In genomic region chr13:67060786-67061358, GRCm38 (mm10) we compare ENCODE assay signal across 8 mouse cellular contexts. TPM values are rescaled to one million over a fixed set of nuclear protein-coding genes. Genes with fewer than 3 reads are reported as not detected.
A peak's percentile ranks its signal among the peaks of the same experiment; 100 is the strongest.
DNase-seq lines count a peak whose midpoint lies in the region; ATAC-seq and TF ChIP-seq lines count a peak whose summit lies in the region.

TSS of gene Zfp712 (minus strand) at chr13:67061170.

- H3K27ac ChIP-seq in forebrain, embryonic 15.5 days (replicated peaks) = peak within 1 kb of the TSS; percentile 80

- H3K4me2 ChIP-seq in forebrain, embryonic 15.5 days (replicated peaks) = peak within 1 kb of the TSS; percentile 68

- no peak for TF ChIP-seq CTCF in lung, adult 2 months (IDR thresholded peaks at IDR 0.05; ENCODE audit: insufficient read depth, low read length)

- intact Hi-C loops in heart, postnatal 25 days (cut with DNase I) = loop anchor here (1.0 to 10.0 kb wide), 5 partner anchors 47 to 491 kb away; partner anchors contain the start of genes Gm28044, Gm28557, Zfp748 and Zfp953

- under 1% methylated on average over 27 of the region's 27 CpGs for WGBS in forebrain, embryonic 15.5 days
- under 1% methylated on average over 27 of the region's 27 CpGs for WGBS in lung, adult 2 months

- H3K4me1 ChIP-seq in forebrain, embryonic 15.5 days = peaks cover 7% of the 10 kb centered on the region
- peaks cover 5% of the 10 kb centered on the region for H3K4me1 ChIP-seq in lung, adult 2 months (ENCODE audit: control insufficient read depth, insufficient read depth, low read length)

- peak within 1 kb of the TSS; percentile 69 for H3K9ac ChIP-seq in forebrain, embryonic 15.5 days (replicated peaks)

- peaks cover 5% of the 10 kb centered on the region; the same call in 1 of the 2 replicates for H3K9me3 ChIP-seq in forebrain, embryonic 15.5 days

- 0 out of 2 replicates have a peak, but pooled peaks cover 3% of the 10 kb centered on the region for H3K36me3 ChIP-seq in forebrain, embryonic 15.5 days

- peak within 1 kb of the TSS; percentile 73 for H3K4me3 ChIP-seq in forebrain, embryonic 15.5 days
- peak within 1 kb of the TSS; percentile 99 for H3K4me3 ChIP-seq in lung, adult 2 months (replicated peaks; ENCODE audit: extremely low read depth, low read depth, low read length)

- DNase-seq in ES-CJ7 (ENCODE audit: low read depth, low spot score) = peak; percentile 95
- DNase-seq in cerebellum, adult 11 months = peak; percentile 89
- peak; percentile 82 for DNase-seq in heart, postnatal 25 days (ENCODE audit: low spot score)
- DNase-seq in layer of hippocampus, adult 18-20 months (ENCODE audit: low spot score in 2 of 2) = peak; percentile 88 to 97
- DNase-seq in lung, adult 2 months = peak; percentile 94
- peak; percentile 77 to 85 for DNase-seq in thymus, adult 18-20 months

- peak; percentile 97 for ATAC-seq in forebrain, embryonic 15.5 days (replicated peaks)
- ATAC-seq in neutrophil, adult 5-6 weeks (ENCODE audit: extremely low read depth, insufficient number of reproducible peaks, low FRiP score, poor library complexity, severe bottlenecking) = peak; percentile 92

- peak; percentile 63; the same call in 1 of the 2 replicates for TF ChIP-seq POLR2A in lung, adult 2 months (IDR thresholded peaks at IDR 0.05; ENCODE audit: borderline replicate concordance, extremely low read depth, low read depth, low read length)

- no peaks in the 10 kb centered on the region for H3K27me3 ChIP-seq in forebrain, embryonic 15.5 days

RNA-seq across cellular contexts. Expression of gene Zfp712, which starts in this region (rescaled TPM):
- polyA plus RNA-seq in forebrain, embryonic 15.5 days (2015; fragmentation: Nextera tagmentation; extraction: Ambion mirVana) = 7.7 and 8.0 TPM in 2 replicates
- 1 to 10 TPM; 1.2 to 1.5 TPM for total RNA-seq in heart, postnatal 25 days (2021)
- total RNA-seq in layer of hippocampus, adult 18-20 months (2021) = 1 to 10 TPM; 4.4 to 4.8 TPM
- polyA plus RNA-seq in lung, adult 2 months (2012; rRNA removed) = 0.22 and 0.49 TPM in 2 replicates
- total RNA-seq in neutrophil, adult 5-6 weeks (2017) = 8.8 and 11.2 TPM in 2 replicates

Comparison
In these comparisons a context has a peak if more than half of its experiments do, and no peak if none do; other contexts are left out.
1. Peak in every context shown above with its lines: DNase-seq, ATAC-seq, H3K4me3 ChIP-seq and H3K27ac ChIP-seq.
2. Peak in DNase-seq and H3K4me3 ChIP-seq in lung, adult 2 months; RNA of the gene not detected or under 1 TPM.